Mouse (Mus musculus) forebrain, embryonic 16.5 days (tissue): ENCODE results near the gene Tnfrsf9. TPM values are rescaled to one million over a fixed set of nuclear protein-coding genes. Genes with fewer than 3 reads are reported as not detected.
A peak's percentile ranks its signal among the peaks of the same experiment; 100 is the strongest.

Experiments
- ATAC-seq: fragments of 200-750 bp; cut with Nextera tagmentation; 2 replicates; pipeline ENCODE4 v1.8.0; 2017; ENCODE audit warnings: mild to moderate bottlenecking, moderate library complexity
- H3K27ac ChIP-seq: fragments of 300-500 bp; sonication (generic); 2 replicates; pipeline ENCODE4 v1.5.1; 2014; ENCODE audit warnings: low read length, control low read depth
- H3K27me3 ChIP-seq: fragments of 300-500 bp; sonication (generic); replicated peaks from 2 replicates; pipeline ENCODE4 v1.6.1; 2014; ENCODE audit warnings: low read length; ENCODE audit not compliant: control insufficient read depth, insufficient read depth
- H3K36me3 ChIP-seq: fragments of 300-500 bp; sonication (generic); 2 replicates; pipeline ENCODE4 v1.6.1; 2014; ENCODE audit not compliant: control insufficient read depth, insufficient read depth
- H3K4me1 ChIP-seq: fragments of 300-500 bp; sonication (generic); replicated peaks from 2 replicates; pipeline ENCODE4 v1.6.1; 2014; ENCODE audit warnings: low read length; ENCODE audit not compliant: control insufficient read depth, insufficient read depth
- H3K4me2 ChIP-seq: fragments of 300-500 bp; sonication (generic); 2 replicates; pipeline ENCODE4 v1.6.1; 2014; ENCODE audit warnings: mild to moderate bottlenecking, low read length, control low read depth
- H3K4me3 ChIP-seq: fragments of 300-500 bp; sonication (generic); replicated peaks from 2 replicates; pipeline ENCODE4 v1.5.1; 2014; ENCODE audit warnings: mild to moderate bottlenecking, low read length, control low read depth
- H3K9ac ChIP-seq: fragments of 300-500 bp; sonication (generic); replicated peaks from 2 replicates; pipeline ENCODE4 v1.6.1; 2014; ENCODE audit warnings: low read depth, low read length, control low read depth
- H3K9me3 ChIP-seq: fragments of 300-500 bp; sonication (generic); 2 replicates; pipeline ENCODE4 v1.6.1; 2016; ENCODE audit warnings: low read length; ENCODE audit not compliant: control insufficient read depth
- WGBS: fragments of 180-500 bp; shearing (Covaris S2); extraction: QIAGEN DNeasy Blood & Tissue Kit; methylation state at CpG from one replicate; pipeline ENCODE4 v1.1.7; 2014; 5-methylcytosine and 5-hydroxymethylcytosine counted together
- polyA plus RNA-seq: library from polyadenylated mRNA; unstranded; fragments of >200 nt; fragmentation: Nextera tagmentation; extraction: Ambion mirVana; gene quantifications from 2 replicates; pipeline ENCODE4 v1.2.1, GENCODE M21; 2015

The Tnfrsf9 gene
- polyA plus RNA-seq, 1 experiment from 2014 or later: 0.34 TPM

GRCm38 (mm10) chr4:150921206-150921605 lies 6.8 kb downstream of the Tnfrsf9 start:
- Histone ChIP-seq H3K4me3 (no peak overlapping the region), H3K4me2 (no peak overlapping the region), H3K27ac (no peak overlapping the region), H3K36me3 (no peaks in the 10 kb centered on the region), H3K4me1 (no peaks in the 10 kb centered on the region), H3K27me3 (no peaks in the 10 kb centered on the region), H3K9me3 (no peaks in the 10 kb centered on the region), H3K9ac (no peak overlapping the region)
- 94% methylated on average over 8 of the region's 8 CpGs for WGBS
- ATAC-seq: no peak

- Histone ChIP-seq H3K9me3 (no peaks in the 10 kb centered on the region), H3K4me2 (no peak overlapping the region), H3K4me1 (no peaks in the 10 kb centered on the region), H3K27ac (no peak overlapping the region), H3K9ac (no peak overlapping the region), H3K27me3 (no peaks in the 10 kb centered on the region), H3K4me3 (no peak overlapping the region), H3K36me3 (no peaks in the 10 kb centered on the region)
- 86% methylated on average over 13 of the region's 13 CpGs for WGBS
- ATAC-seq: no peak
These were observed 9.9 kb downstream of the Tnfrsf9 start for GRCm38 (mm10) chr4:150924308-150924707.

- H3K4me3 ChIP-seq: no peak overlapping the region
- no peak overlapping the region for H3K9ac ChIP-seq
- no peaks in the 10 kb centered on the region for H3K4me1 ChIP-seq
- no peaks in the 10 kb centered on the region for H3K9me3 ChIP-seq
- ATAC-seq: no peak
- H3K4me2 ChIP-seq: no peak overlapping the region
- H3K27ac ChIP-seq: no peak overlapping the region
- H3K27me3 ChIP-seq: no peaks in the 10 kb centered on the region
- 87% methylated on average over 6 of the region's 6 CpGs for WGBS
- H3K36me3 ChIP-seq: no peaks in the 10 kb centered on the region
These were observed 10.6 kb downstream of the Tnfrsf9 start for GRCm38 (mm10) chr4:150924936-150925335.

GRCm38 (mm10) chr4:150925923-150926322 lies 11.6 kb downstream of the Tnfrsf9 start:
- WGBS: 60% methylated on average over 5 of the region's 5 CpGs
- Histone ChIP-seq H3K9me3 (no peaks in the 10 kb centered on the region), H3K9ac (no peak overlapping the region), H3K4me1 (no peaks in the 10 kb centered on the region), H3K27ac (no peak overlapping the region), H3K27me3 (no peaks in the 10 kb centered on the region), H3K4me2 (no peak overlapping the region), H3K36me3 (no peaks in the 10 kb centered on the region), H3K4me3 (no peak overlapping the region)
- no peak for ATAC-seq

GRCm38 (mm10) chr4:150926924-150927705 lies 12.8 kb downstream of the Tnfrsf9 start:
- H3K9me3 ChIP-seq: no peaks in the 10 kb centered on the region
- no peak overlapping the region for H3K4me3 ChIP-seq
- H3K27ac ChIP-seq: no peak overlapping the region
- ATAC-seq: no peak
- 46% methylated on average over 13 of the region's 14 CpGs for WGBS
- H3K9ac ChIP-seq: no peak overlapping the region
- no peaks in the 10 kb centered on the region for H3K4me1 ChIP-seq
- no peak overlapping the region for H3K4me2 ChIP-seq
- H3K27me3 ChIP-seq: no peaks in the 10 kb centered on the region
- no peaks in the 10 kb centered on the region for H3K36me3 ChIP-seq

- ATAC-seq: no peak
- H3K27ac ChIP-seq: no peak overlapping the region
- no peaks in the 10 kb centered on the region for H3K4me1 ChIP-seq
- no peaks in the 10 kb centered on the region for H3K36me3 ChIP-seq
- H3K4me2 ChIP-seq: no peak overlapping the region
- H3K27me3 ChIP-seq: no peaks in the 10 kb centered on the region
- no peak overlapping the region for H3K4me3 ChIP-seq
- H3K9ac ChIP-seq: no peak overlapping the region
- 76% methylated on average over 10 of the region's 10 CpGs for WGBS
- no peaks in the 10 kb centered on the region for H3K9me3 ChIP-seq
These were observed 13.4 kb downstream of the Tnfrsf9 start for GRCm38 (mm10) chr4:150927789-150928188.

- ATAC-seq: no peak
- Histone ChIP-seq H3K27ac (no peak overlapping the region), H3K36me3 (no peaks in the 10 kb centered on the region), H3K4me3 (no peak overlapping the region), H3K4me2 (no peak overlapping the region), H3K4me1 (no peaks in the 10 kb centered on the region), H3K9ac (no peak overlapping the region), H3K9me3 (no peaks in the 10 kb centered on the region), H3K27me3 (no peaks in the 10 kb centered on the region)
- WGBS: 62% methylated on average over 1 of the region's 1 CpGs
These were observed 19.1 kb downstream of the Tnfrsf9 start for GRCm38 (mm10) chr4:150933503-150933902.

- 81% methylated on average over 16 of the region's 16 CpGs for WGBS
- no peak for ATAC-seq
- no peaks in the 10 kb centered on the region for H3K27me3 ChIP-seq
- no peaks in the 10 kb centered on the region for H3K4me1 ChIP-seq
- H3K4me2 ChIP-seq: peak overlapping the region; percentile 3; the same call in 1 of the 2 replicates
- H3K4me3 ChIP-seq: no peak overlapping the region
- no peaks in the 10 kb centered on the region for H3K36me3 ChIP-seq
- no peaks in the 10 kb centered on the region for H3K9me3 ChIP-seq
- H3K27ac ChIP-seq: no peak overlapping the region
- no peak overlapping the region for H3K9ac ChIP-seq
These were observed 23.1 kb downstream of the Tnfrsf9 start for GRCm38 (mm10) chr4:150937293-150938062.

GRCm38 (mm10) chr4:150938063-150938452 lies 23.7 kb downstream of the Tnfrsf9 start:
- no peak for ATAC-seq
- H3K4me1 ChIP-seq: no peaks in the 10 kb centered on the region
- H3K9ac ChIP-seq: no peak overlapping the region
- peak overlapping the region; percentile 3; the same call in 1 of the 2 replicates for H3K4me2 ChIP-seq
- no peaks in the 10 kb centered on the region for H3K36me3 ChIP-seq
- WGBS: 74% methylated on average over 14 of the region's 14 CpGs
- H3K27me3 ChIP-seq: no peaks in the 10 kb centered on the region
- H3K9me3 ChIP-seq: no peaks in the 10 kb centered on the region
- no peak overlapping the region for H3K27ac ChIP-seq
- no peak overlapping the region for H3K4me3 ChIP-seq
